Mouse (Mus musculus) embryonic facial prominence, embryonic 10.5 days (tissue): Measurements from ENCODE around the gene Nosip. TPM values are rescaled to one million over a fixed set of nuclear protein-coding genes. Genes with fewer than 3 reads are reported as not detected.
"Not testable (repeated sequence)": the region's sequence is repeated elsewhere in the genome, so short reads cannot be mapped to it uniquely, and the experiment has no call there.

Experiments
- DNase-seq: peaks from one replicate; pipeline ENCODE4 v3.0.0-alpha.2; 2017; ENCODE audit warnings: low spot score
- H3K27ac ChIP-seq: fragments of 300-500 bp; sonication (generic); replicated peaks from 2 replicates; pipeline ENCODE4 v1.5.1; 2016; ENCODE audit warnings: mild to moderate bottlenecking
- H3K27me3 ChIP-seq: fragments of 300-500 bp; sonication (generic); replicated peaks from 2 replicates; pipeline ENCODE4 v1.6.1; 2016; ENCODE audit warnings: low read depth, mild to moderate bottlenecking; ENCODE audit not compliant: poor library complexity, severe bottlenecking
- H3K36me3 ChIP-seq: fragments of 300-500 bp; sonication (generic); replicated peaks from 2 replicates; pipeline ENCODE4 v1.6.1; 2016; ENCODE audit warnings: mild to moderate bottlenecking, moderate library complexity
- H3K4me1 ChIP-seq: fragments of 300-500 bp; sonication (generic); 2 replicates; pipeline ENCODE4 v1.6.1; 2016
- H3K4me3 ChIP-seq: fragments of 300-500 bp; sonication (generic); 2 replicates; pipeline ENCODE4 v1.5.1; 2016; ENCODE audit warnings: mild to moderate bottlenecking, moderate library complexity
- H3K9me3 ChIP-seq: fragments of 300-500 bp; sonication (generic); 2 replicates; pipeline ENCODE4 v1.6.1; 2016; ENCODE audit warnings: mild to moderate bottlenecking
- WGBS: fragments of 180-500 bp; shearing (Covaris S2); methylation state at CpG from one replicate; pipeline ENCODE4 v1.1.7; 2016; 5-methylcytosine and 5-hydroxymethylcytosine counted together
- polyA plus RNA-seq: library from polyadenylated mRNA; unstranded; fragments of >200 nt; fragmentation: Nextera tagmentation; extraction: Ambion mirVana; gene quantifications from 2 replicates; pipeline ENCODE4 v1.2.1, GENCODE M21; 2016

Gene Nosip
- polyA plus RNA-seq, 1 experiment from 2014 or later: 70.8 TPM

GRCm38 (mm10) chr7:45090251-45090977, 28.2 kb downstream of the Nosip start:
- H3K9me3 ChIP-seq: no peaks in the 10 kb centered on the region
- H3K4me3 ChIP-seq: peak overlapping the region; percentile 76
- H3K4me1 ChIP-seq: peaks cover 46% of the 10 kb centered on the region
- 80% methylated on average over 13 of the region's 13 CpGs for WGBS
- peaks cover 46% of the 10 kb centered on the region for H3K36me3 ChIP-seq
- H3K27ac ChIP-seq: no peak overlapping the region
- DNase-seq: no peak
- H3K27me3 ChIP-seq: no peaks in the 10 kb centered on the region

GRCm38 (mm10) chr7:45091001-45091990, 29.1 kb downstream of the Nosip start:
- Histone ChIP-seq H3K4me3 (peak overlapping the region; percentile 76), H3K36me3 (peaks cover 37% of the 10 kb centered on the region), H3K27me3 (no peaks in the 10 kb centered on the region), H3K9me3 (no peaks in the 10 kb centered on the region), H3K27ac (peak overlapping the region; percentile 90), H3K4me1 (peaks cover 48% of the 10 kb centered on the region)
- WGBS: 14% methylated on average over 35 of the region's 35 CpGs
- DNase-seq: peak; percentile 60

- Histone ChIP-seq H3K4me1 (peaks cover 48% of the 10 kb centered on the region), H3K4me3 (peak within 1 kb of the TSS; percentile 76), H3K27ac (peak within 1 kb of the TSS; percentile 90), H3K27me3 (no peaks in the 10 kb centered on the region), H3K9me3 (no peaks in the 10 kb centered on the region), H3K36me3 (peaks cover 30% of the 10 kb centered on the region)
- peak; percentile 97 for DNase-seq
- WGBS: under 1% methylated on average over 16 of the region's 16 CpGs
These were observed 29.8 kb downstream of the Nosip start, which contains the start of gene Rcn3 for GRCm38 (mm10) chr7:45092048-45092447. Rcn3 (minus strand) TSS chr7:45092221.

GRCm38 (mm10) chr7:45092828-45093515, 30.7 kb downstream of the Nosip start:
- Histone ChIP-seq H3K27me3 (no peaks in the 10 kb centered on the region), H3K27ac (peak overlapping the region; percentile 86), H3K4me1 (peaks cover 48% of the 10 kb centered on the region), H3K36me3 (peaks cover 20% of the 10 kb centered on the region), H3K9me3 (no peaks in the 10 kb centered on the region), H3K4me3 (peak overlapping the region; percentile 24; the same call in 1 of the 2 replicates)
- 38% methylated on average over 12 of the region's 12 CpGs for WGBS
- peak; percentile 46 for DNase-seq

- DNase-seq: peak; percentile 74
- 31% methylated on average over 18 of the region's 18 CpGs for WGBS
- Histone ChIP-seq H3K27ac (peak overlapping the region; percentile 86), H3K36me3 (peaks cover 15% of the 10 kb centered on the region), H3K9me3 (no peaks in the 10 kb centered on the region), H3K27me3 (no peaks in the 10 kb centered on the region), H3K4me3 (peak overlapping the region; percentile 24; the same call in 1 of the 2 replicates), H3K4me1 (peaks cover 48% of the 10 kb centered on the region)
These were observed 31.3 kb downstream of the Nosip start for GRCm38 (mm10) chr7:45093516-45093905.

GRCm38 (mm10) chr7:45094121-45094520, 31.9 kb downstream of the Nosip start:
- H3K36me3 ChIP-seq: peaks cover 11% of the 10 kb centered on the region
- no peak for DNase-seq
- H3K27me3 ChIP-seq: no peaks in the 10 kb centered on the region
- H3K9me3 ChIP-seq: no peaks in the 10 kb centered on the region
- peak overlapping the region; percentile 86 for H3K27ac ChIP-seq
- H3K4me1 ChIP-seq: peaks cover 48% of the 10 kb centered on the region
- H3K4me3 ChIP-seq: peak overlapping the region; percentile 24; the same call in 1 of the 2 replicates
- WGBS: 47% methylated on average over 7 of the region's 7 CpGs

GRCm38 (mm10) chr7:45095367-45095766, 33.1 kb downstream of the Nosip start:
- DNase-seq: no peak
- 84% methylated on average over 6 of the region's 6 CpGs for WGBS
- Histone ChIP-seq H3K27ac (0 out of 2 replicates have a peak overlapping the region, but pooled peaks have one; percentile 4), H3K27me3 (no peaks in the 10 kb centered on the region), H3K4me3 (peak overlapping the region; percentile 11; the same call in 1 of the 2 replicates), H3K36me3 (peaks cover 3% of the 10 kb centered on the region), H3K4me1 (peaks cover 43% of the 10 kb centered on the region), H3K9me3 (no peaks in the 10 kb centered on the region)

- not testable (repeated sequence) for H3K27ac ChIP-seq, H3K4me3 ChIP-seq, H3K9me3 ChIP-seq, H3K36me3 ChIP-seq, H3K27me3 ChIP-seq, DNase-seq
- 93% methylated on average over 14 of the region's 14 CpGs for WGBS
- peaks cover 37% of the 10 kb centered on the region for H3K4me1 ChIP-seq
These were observed 33.7 kb downstream of the Nosip start for GRCm38 (mm10) chr7:45095965-45096364.

GRCm38 (mm10) chr7:45097479-45097878, 35.2 kb downstream of the Nosip start:
- H3K36me3 ChIP-seq: no peaks in the 10 kb centered on the region
- no peak overlapping the region for H3K4me3 ChIP-seq
- H3K27me3 ChIP-seq: no peaks in the 10 kb centered on the region
- no peak for DNase-seq
- no peak overlapping the region for H3K27ac ChIP-seq
- 54% methylated on average over 6 of the region's 6 CpGs for WGBS
- H3K4me1 ChIP-seq: peaks cover 29% of the 10 kb centered on the region
- H3K9me3 ChIP-seq: no peaks in the 10 kb centered on the region

- H3K36me3 ChIP-seq: no peaks in the 10 kb centered on the region
- no peak for DNase-seq
- no peaks in the 10 kb centered on the region for H3K9me3 ChIP-seq
- no peak overlapping the region for H3K27ac ChIP-seq
- H3K4me3 ChIP-seq: no peak overlapping the region
- H3K27me3 ChIP-seq: no peaks in the 10 kb centered on the region
- H3K4me1 ChIP-seq: peaks cover 31% of the 10 kb centered on the region
- WGBS: 87% methylated on average over 8 of the region's 8 CpGs
These were observed 36.5 kb downstream of the Nosip start for GRCm38 (mm10) chr7:45098541-45099240.

- Histone ChIP-seq H3K4me1 (peaks cover 26% of the 10 kb centered on the region), H3K4me3 (no peak overlapping the region), H3K27ac (no peak overlapping the region), H3K9me3 (no peaks in the 10 kb centered on the region), H3K36me3 (no peaks in the 10 kb centered on the region), H3K27me3 (no peaks in the 10 kb centered on the region)
- no peak for DNase-seq
- 93% methylated on average over 6 of the region's 6 CpGs for WGBS
These were observed 37.8 kb downstream of the Nosip start for GRCm38 (mm10) chr7:45100046-45100445.
